16 mouse cellular contexts compared by ENCODE assay signal in the genomic region with DNA sequence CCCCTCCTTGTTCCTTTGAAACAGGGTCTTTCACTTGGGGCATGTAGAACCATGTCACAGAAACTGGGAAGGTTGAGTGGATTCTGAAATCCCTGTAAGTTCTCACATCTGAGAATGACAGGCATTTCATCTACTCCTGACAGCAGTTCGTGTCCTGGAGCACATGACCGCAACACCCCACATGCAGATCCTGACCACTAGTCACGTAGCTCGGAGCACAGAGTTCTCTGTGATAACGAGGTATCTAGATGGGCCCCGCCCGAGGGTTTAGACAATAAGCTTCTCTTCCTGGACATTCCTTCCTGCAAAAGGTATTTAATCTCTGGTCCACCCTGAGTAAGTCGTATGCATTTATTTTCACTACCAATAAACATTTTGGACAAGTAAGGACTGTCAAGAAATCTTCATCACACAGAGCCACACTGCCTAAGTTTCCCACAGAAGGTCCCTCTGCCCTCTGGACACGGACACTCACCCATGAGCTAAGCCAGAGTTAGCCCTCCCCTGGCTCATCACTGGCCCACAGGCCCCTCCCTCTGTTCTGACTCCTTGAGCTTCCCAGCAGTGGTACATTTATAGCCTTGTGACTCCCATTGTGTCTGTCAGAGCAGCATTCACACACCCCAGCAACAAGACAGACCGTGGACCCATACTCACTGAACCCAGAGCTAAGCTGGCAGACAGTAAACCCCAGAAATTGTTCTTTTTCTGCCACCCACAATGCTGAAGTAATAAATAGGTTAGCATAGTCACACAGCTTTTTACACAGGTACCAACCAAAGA. TPM values are rescaled to one million over a fixed set of nuclear protein-coding genes. Genes with fewer than 3 reads are reported as not detected.
A peak's percentile ranks its signal among the peaks of the same experiment; 100 is the strongest.
DNase-seq lines count a peak whose midpoint lies in the region; ATAC-seq lines count a peak whose summit lies in the region.
"Had no signal": no experiment of that assay in that cellular context is flagged by ENCODE, and none has a peak within 500 bp of the region (broad histone marks: within the 10 kb centered on the region; RNA-seq: fewer than 3 reads in every experiment).

No protein-coding gene starts in this region.

- no peak overlapping the region for H3K9ac ChIP-seq in forebrain, embryonic 15.5 days (replicated peaks)
- no peak overlapping the region for H3K9ac ChIP-seq in neural tube, embryonic 13.5 days
- no peak overlapping the region for H3K9ac ChIP-seq in neural tube, embryonic 15.5 days (replicated peaks)
- H3K9ac ChIP-seq in liver, embryonic 12.5 days: peak overlapping the region; percentile 34
- H3K9ac ChIP-seq: embryonic facial prominence, embryonic 15.5 days; hindbrain, embryonic 12.5 days; midbrain, embryonic 15.5 days had no signal

- no peaks in the 10 kb centered on the region for H3K36me3 ChIP-seq in forebrain, embryonic 10.5 days (replicated peaks)
- no peaks in the 10 kb centered on the region for H3K36me3 ChIP-seq in forebrain, embryonic 15.5 days
- H3K36me3 ChIP-seq in neural tube, embryonic 13.5 days: no peaks in the 10 kb centered on the region
- no peaks in the 10 kb centered on the region for H3K36me3 ChIP-seq in neural tube, embryonic 15.5 days
- H3K36me3 ChIP-seq in liver, embryonic 12.5 days: no peaks in the 10 kb centered on the region
- H3K36me3 ChIP-seq: embryonic facial prominence, embryonic 15.5 days; hindbrain, embryonic 12.5 days; midbrain, embryonic 15.5 days had no signal

- 0 out of 2 replicates have a peak overlapping the region, but pooled peaks have one; percentile 30 for H3K27ac ChIP-seq in forebrain, embryonic 10.5 days
- H3K27ac ChIP-seq in forebrain, embryonic 15.5 days (replicated peaks): no peak overlapping the region
- no peak overlapping the region for H3K27ac ChIP-seq in neural tube, embryonic 13.5 days (replicated peaks)
- no peak overlapping the region for H3K27ac ChIP-seq in neural tube, embryonic 15.5 days (replicated peaks)
- peak overlapping the region; percentile 49; the same call in 1 of the 2 replicates for H3K27ac ChIP-seq in liver, embryonic 12.5 days
- H3K27ac ChIP-seq: embryonic facial prominence, embryonic 15.5 days; hindbrain, embryonic 12.5 days; macrophage; midbrain, embryonic 15.5 days had no signal

- DNase-seq in forebrain, embryonic 10.5 days (ENCODE audit: extremely low spot score, low spot score): no peak
- no peak for DNase-seq in retina, embryonic 14.5 days (ENCODE audit: low spot score)
- DNase-seq in right cerebral cortex, adult 18-20 months: no peak
- no peak for DNase-seq in spleen, adult 18-20 months
- DNase-seq: adrenal gland, postnatal 14 days; kidney, adult 18-20 months; kidney, postnatal 25 days had no signal

- no peak overlapping the region for H3K4me2 ChIP-seq in forebrain, embryonic 15.5 days (replicated peaks)
- no peak overlapping the region for H3K4me2 ChIP-seq in neural tube, embryonic 13.5 days
- no peak overlapping the region for H3K4me2 ChIP-seq in neural tube, embryonic 15.5 days
- H3K4me2 ChIP-seq in liver, embryonic 12.5 days: peak overlapping the region; percentile 37
- H3K4me2 ChIP-seq: embryonic facial prominence, embryonic 15.5 days; hindbrain, embryonic 12.5 days; midbrain, embryonic 15.5 days had no signal

- H3K4me1 ChIP-seq in forebrain, embryonic 10.5 days: peaks cover 10% of the 10 kb centered on the region
- H3K4me1 ChIP-seq in forebrain, embryonic 15.5 days: no peaks in the 10 kb centered on the region
- H3K4me1 ChIP-seq in neural tube, embryonic 13.5 days (replicated peaks): no peaks in the 10 kb centered on the region; the same call in 1 of the 2 replicates
- H3K4me1 ChIP-seq in neural tube, embryonic 15.5 days: no peaks in the 10 kb centered on the region
- peaks cover 42% of the 10 kb centered on the region for H3K4me1 ChIP-seq in liver, embryonic 12.5 days
- H3K4me1 ChIP-seq: embryonic facial prominence, embryonic 15.5 days; hindbrain, embryonic 12.5 days; midbrain, embryonic 15.5 days had no signal

- H3K4me3 ChIP-seq in forebrain, embryonic 10.5 days: no peak overlapping the region
- no peak overlapping the region for H3K4me3 ChIP-seq in forebrain, embryonic 15.5 days
- no peak overlapping the region for H3K4me3 ChIP-seq in neural tube, embryonic 13.5 days
- no peak overlapping the region for H3K4me3 ChIP-seq in neural tube, embryonic 15.5 days (replicated peaks)
- no peak overlapping the region for H3K4me3 ChIP-seq in liver, embryonic 12.5 days
- H3K4me3 ChIP-seq: embryonic facial prominence, embryonic 15.5 days; hindbrain, embryonic 12.5 days; midbrain, embryonic 15.5 days had no signal

- 80% methylated on average over 10 of the region's 10 CpGs for WGBS in forebrain, embryonic 10.5 days
- WGBS in forebrain, embryonic 15.5 days: 70% methylated on average over 10 of the region's 10 CpGs
- WGBS in neural tube, embryonic 13.5 days: 68% methylated on average over 10 of the region's 10 CpGs
- WGBS in neural tube, embryonic 15.5 days: 67% methylated on average over 10 of the region's 10 CpGs
- WGBS in liver, embryonic 12.5 days (ENCODE audit: insufficient replicate concordance): 34% methylated on average over 10 of the region's 10 CpGs

- ATAC-seq in forebrain, embryonic 15.5 days (replicated peaks): no peak
- ATAC-seq in neural tube, embryonic 13.5 days (ENCODE audit: low read depth): peak; percentile 61; the same call in 1 of the 2 replicates
- ATAC-seq in neural tube, embryonic 15.5 days (ENCODE audit: low FRiP score): no peak
- ATAC-seq in liver, embryonic 12.5 days: peak; percentile 81
- ATAC-seq: forebrain, embryonic 14.5 days; midbrain, embryonic 15.5 days had no signal

- H3K9me3 ChIP-seq in forebrain, embryonic 10.5 days: no peaks in the 10 kb centered on the region
- H3K9me3 ChIP-seq in forebrain, embryonic 15.5 days: no peaks in the 10 kb centered on the region
- H3K9me3 ChIP-seq in neural tube, embryonic 13.5 days: no peaks in the 10 kb centered on the region
- H3K9me3 ChIP-seq in neural tube, embryonic 15.5 days (replicated peaks): no peaks in the 10 kb centered on the region
- H3K9me3 ChIP-seq in liver, embryonic 12.5 days (replicated peaks): no peaks in the 10 kb centered on the region
- H3K9me3 ChIP-seq: embryonic facial prominence, embryonic 15.5 days; hindbrain, embryonic 12.5 days; midbrain, embryonic 15.5 days had no signal

- no peaks in the 10 kb centered on the region for H3K27me3 ChIP-seq in forebrain, embryonic 10.5 days (ENCODE audit: poor library complexity, severe bottlenecking)
- no peaks in the 10 kb centered on the region for H3K27me3 ChIP-seq in forebrain, embryonic 15.5 days
- no peaks in the 10 kb centered on the region for H3K27me3 ChIP-seq in neural tube, embryonic 13.5 days
- no peaks in the 10 kb centered on the region for H3K27me3 ChIP-seq in neural tube, embryonic 15.5 days (replicated peaks)
- no peaks in the 10 kb centered on the region for H3K27me3 ChIP-seq in liver, embryonic 12.5 days (replicated peaks)
- H3K27me3 ChIP-seq: embryonic facial prominence, embryonic 15.5 days; hindbrain, embryonic 12.5 days; midbrain, embryonic 15.5 days had no signal

RNA-seq across cellular contexts. Expression of a gene that starts 54.4 kb away (rescaled TPM):
- polyA plus RNA-seq in forebrain, embryonic 10.5 days (2016; fragmentation: Nextera tagmentation; extraction: Ambion mirVana): 33.5 and 37.9 TPM in 2 replicates
- polyA plus RNA-seq in forebrain, embryonic 15.5 days (2015; fragmentation: Nextera tagmentation; extraction: Ambion mirVana): 11.4 and 13.1 TPM in 2 replicates
- polyA plus RNA-seq in neural tube, embryonic 13.5 days (2015; fragmentation: Nextera tagmentation; extraction: Ambion mirVana): 30.0 and 35.5 TPM in 2 replicates
- 18.2 and 29.3 TPM in 2 replicates for polyA plus RNA-seq in neural tube, embryonic 15.5 days (2015; fragmentation: Nextera tagmentation; extraction: Ambion mirVana)
- polyA plus RNA-seq in liver, embryonic 12.5 days (2016; fragmentation: Nextera tagmentation; extraction: Ambion mirVana): 25.1 and 25.3 TPM in 2 replicates

RNA-seq across cellular contexts. Expression of a gene that starts 54.5 kb away (rescaled TPM):
- 27.6 and 29.1 TPM in 2 replicates for polyA plus RNA-seq in forebrain, embryonic 10.5 days (2016; fragmentation: Nextera tagmentation; extraction: Ambion mirVana)
- 18.1 and 18.9 TPM in 2 replicates for polyA plus RNA-seq in forebrain, embryonic 15.5 days (2015; fragmentation: Nextera tagmentation; extraction: Ambion mirVana)
- polyA plus RNA-seq in neural tube, embryonic 13.5 days (2015; fragmentation: Nextera tagmentation; extraction: Ambion mirVana): 12.2 and 14.0 TPM in 2 replicates
- 16.2 and 21.7 TPM in 2 replicates for polyA plus RNA-seq in neural tube, embryonic 15.5 days (2015; fragmentation: Nextera tagmentation; extraction: Ambion mirVana)
- polyA plus RNA-seq in liver, embryonic 12.5 days (2016; fragmentation: Nextera tagmentation; extraction: Ambion mirVana): 47.9 and 50.2 TPM in 2 replicates

Comparison
In these comparisons a context has a peak if more than half of its experiments do, and no peak if none do; other contexts are left out.
1. H3K27ac ChIP-seq: peak in forebrain, embryonic 10.5 days (single experiment) and liver, embryonic 12.5 days (single experiment); none in forebrain, embryonic 15.5 days (single experiment), neural tube, embryonic 13.5 days (single experiment) and neural tube, embryonic 15.5 days (single experiment).
2. ATAC-seq: peak in neural tube, embryonic 13.5 days (single experiment) and liver, embryonic 12.5 days (single experiment); none in forebrain, embryonic 15.5 days (single experiment) and neural tube, embryonic 15.5 days (single experiment).